In the genomic region with DNA sequence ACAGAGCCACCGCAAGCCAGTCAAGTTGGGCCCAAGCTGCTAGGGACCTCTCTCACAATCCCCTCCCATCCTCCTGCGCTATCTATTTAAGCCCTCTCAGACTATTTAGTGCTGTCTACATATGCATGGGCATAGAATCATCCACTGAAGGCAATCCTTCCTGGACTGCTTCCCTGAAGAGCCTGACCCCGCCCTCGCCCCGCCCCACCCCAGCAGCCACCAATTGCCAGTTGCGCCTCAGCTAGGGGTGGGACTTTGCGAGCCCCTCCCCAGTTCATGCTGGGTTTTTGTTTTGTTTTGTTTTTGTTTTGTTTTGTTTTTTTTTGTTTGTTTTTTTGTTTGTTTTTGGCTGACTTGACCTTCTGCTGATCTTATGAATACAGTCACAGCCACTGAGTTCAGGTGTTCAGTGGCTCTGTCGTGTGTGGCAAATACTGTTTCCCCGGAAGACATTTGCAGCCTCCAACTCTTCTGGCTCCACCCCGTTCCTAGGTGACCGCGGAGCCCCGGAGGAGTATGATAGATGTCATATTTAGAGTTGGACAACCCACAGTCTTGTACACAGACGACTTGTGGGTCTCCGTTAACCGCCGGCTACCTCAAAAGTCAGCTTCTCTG, we compare ENCODE assay signal across 1 mouse cellular context.
TF ChIP-seq lines count a peak whose summit lies in the region.

No protein-coding gene starts in this region.

TF ChIP-seq in MEL, 35 proteins besides CTCF, POLR2A, EP300 and RAD21 (continued from another document):
- TF ChIP-seq MYB (IDR thresholded peaks at IDR 0.05; ENCODE audit: low read depth, low read length): no peak
- TF ChIP-seq HCFC1 (IDR thresholded peaks at IDR 0.05; ENCODE audit: low read depth, low read length): 0 out of 2 replicates have a peak, but pooled peaks have one; percentile 26
- peak; percentile 29 for TF ChIP-seq ELF1 (IDR thresholded peaks at IDR 0.05; ENCODE audit: low read depth, low read length)
TF ChIP-seq in MEL: peak in this region for 3.
